Mouse (Mus musculus): ENCODE measurements around the gene Rpf2. TPM values are rescaled to one million over a fixed set of nuclear protein-coding genes. Genes with fewer than 3 reads are reported as not detected.

Gene Rpf2
- total and polyA plus RNA-seq, 3 experiments, result 78.2 to 174 (median 101) TPM

GRCm38 (mm10) chr10:40273938-40274337 lies 27.1 kb upstream of the Rpf2 start:
- Histone ChIP-seq H3K27me3 (replicated peaks) (no peaks in the 10 kb centered on the region), H3K9ac (ENCODE audit: insufficient read depth, low read depth) (no peak overlapping the region), H3K4me3 (replicated peaks in 1 of 3; ENCODE audit: low read depth in 2 of 3, low read length in 2 of 3, poor library complexity in 1 of 3) (no peak overlapping the region), H3K9me3 (replicated peaks; ENCODE audit: low read length) (no peaks in the 10 kb centered on the region), H3K79me2 (replicated peaks; ENCODE audit: control insufficient read depth, extremely low read depth, insufficient read depth, poor library complexity, severe bottlenecking) (no peaks in the 10 kb centered on the region), H3K4me1 (ENCODE audit: control insufficient read depth in 1 of 2, insufficient read depth in 2 of 2) (peaks cover 7 to 30% of the 10 kb centered on the region in 2 experiments; a peak in 3 of 4 replicates), H3K36me3 (replicated peaks in 1 of 2; ENCODE audit: control insufficient read depth in 1 of 2, insufficient read depth in 1 of 2, low read length in 1 of 2) (no peaks in the 10 kb centered on the region), H3K27ac (ENCODE audit: insufficient read depth, low read depth) (no peak overlapping the region), H3K4me2 (ENCODE audit: insufficient read depth, low read depth, poor library complexity, severe bottlenecking) (no peak overlapping the region)
- DNase-seq (ENCODE audit: extremely low read depth), result no peak
- dilution Hi-C loops (cut with MboI; ENCODE audit: extremely low pct_ligation_motif_present, extremely low pct_unique_long_range_greater_than_20kb, low sequenced_read_pairs), result no loop called here
- TF ChIP-seq TCF12 (IDR thresholded peaks at IDR 0.05; ENCODE audit: low read depth, low read length) (peak; percentile 23; the same call in 1 of the 2 replicates), SMC3 (IDR thresholded peaks at IDR 0.05; ENCODE audit: low read depth, low read length) (no peak), IRF4 (IDR thresholded peaks at IDR 0.05; ENCODE audit: low read depth, low read length) (0 out of 2 replicates have a peak, but pooled peaks have one; percentile 34)
- in situ Hi-C loops (cut with MboI; ENCODE audit: low pct_ligation_motif_present, low pct_unique_long_range_greater_than_20kb, low sequenced_read_pairs), result no loop called here

- no peaks in the 10 kb centered on the region for H3K36me3 ChIP-seq (replicated peaks in 1 of 2; ENCODE audit: control insufficient read depth in 1 of 2, insufficient read depth in 1 of 2, low read length in 1 of 2)
- DNase-seq (ENCODE audit: extremely low read depth), result no peak
- in situ Hi-C loops (cut with MboI; ENCODE audit: low pct_ligation_motif_present, low pct_unique_long_range_greater_than_20kb, low sequenced_read_pairs) (no loop called here), dilution Hi-C loops (cut with MboI; ENCODE audit: extremely low pct_ligation_motif_present, extremely low pct_unique_long_range_greater_than_20kb, low sequenced_read_pairs) (no loop called here)
- H3K4me3 ChIP-seq (replicated peaks in 1 of 3; ENCODE audit: low read depth in 2 of 3, low read length in 2 of 3, poor library complexity in 1 of 3), result no peak overlapping the region
- no peak overlapping the region for H3K27ac ChIP-seq (ENCODE audit: insufficient read depth, low read depth)
- H3K79me2 ChIP-seq (replicated peaks; ENCODE audit: control insufficient read depth, extremely low read depth, insufficient read depth, poor library complexity, severe bottlenecking), result no peaks in the 10 kb centered on the region
- peaks cover 7 to 19% of the 10 kb centered on the region in 2 experiments; a peak in 3 of 4 replicates for H3K4me1 ChIP-seq (ENCODE audit: control insufficient read depth in 1 of 2, insufficient read depth in 2 of 2)
- no peaks in the 10 kb centered on the region for H3K9me3 ChIP-seq (replicated peaks; ENCODE audit: low read length)
- no peak for TF ChIP-seq MAX (IDR thresholded peaks at IDR 0.05; ENCODE audit: low read length)
- no peak for TF ChIP-seq ELF1 (IDR thresholded peaks at IDR 0.05; ENCODE audit: low read depth, low read length)
- no peak for TF ChIP-seq POLR2AphosphoS2 (IDR thresholded peaks at IDR 0.05; ENCODE audit: low read depth, low read length)
- TF ChIP-seq TCF12 (IDR thresholded peaks at IDR 0.05; ENCODE audit: low read depth, low read length), result no peak
- TF ChIP-seq RAD21 (IDR thresholded peaks at IDR 0.05; ENCODE audit: low read depth, low read length), result no peak
- TF ChIP-seq KAT2A (IDR thresholded peaks at IDR 0.05; ENCODE audit: insufficient replicate concordance, low read length), result no peak
- H3K4me2 ChIP-seq (ENCODE audit: insufficient read depth, low read depth, poor library complexity, severe bottlenecking), result no peak overlapping the region
- no peaks in the 10 kb centered on the region for H3K27me3 ChIP-seq (replicated peaks)
- no peak overlapping the region for H3K9ac ChIP-seq (ENCODE audit: insufficient read depth, low read depth)
Observed at GRCm38 (mm10) chr10:40271216-40271615, 24.4 kb upstream of the Rpf2 start.

- Histone ChIP-seq H3K9me3 (replicated peaks; ENCODE audit: low read length) (no peaks in the 10 kb centered on the region), H3K4me3 (replicated peaks in 1 of 3; ENCODE audit: low read depth in 2 of 3, low read length in 2 of 3, poor library complexity in 1 of 3) (no peak overlapping the region), H3K27ac (ENCODE audit: insufficient read depth, low read depth) (no peak overlapping the region), H3K27me3 (replicated peaks) (no peaks in the 10 kb centered on the region), H3K4me1 (ENCODE audit: control insufficient read depth in 1 of 2, insufficient read depth in 2 of 2) (peaks cover 4 to 13% of the 10 kb centered on the region in 2 experiments; a peak in 3 of 4 replicates), H3K9ac (ENCODE audit: insufficient read depth, low read depth) (no peak overlapping the region), H3K36me3 (replicated peaks in 1 of 2; ENCODE audit: control insufficient read depth in 1 of 2, insufficient read depth in 1 of 2, low read length in 1 of 2) (no peaks in the 10 kb centered on the region), H3K4me2 (ENCODE audit: insufficient read depth, low read depth, poor library complexity, severe bottlenecking) (no peak overlapping the region), H3K79me2 (replicated peaks; ENCODE audit: control insufficient read depth, extremely low read depth, insufficient read depth, poor library complexity, severe bottlenecking) (no peaks in the 10 kb centered on the region)
- TF ChIP-seq NELFE (IDR thresholded peaks at IDR 0.05; ENCODE audit: low read depth, low read length) (no peak), POLR2A (IDR thresholded peaks at IDR 0.05; ENCODE audit: low read depth, low read length) (no peak), CTCF (conservative IDR thresholded peaks at IDR 0.05 in 1 of 2, IDR thresholded peaks at IDR 0.05 in 1 of 2; ENCODE audit: low read depth in 2 of 2, low read length in 2 of 2) (0 out of 4 replicates have a peak, but pooled peaks of 1 of the 2 experiments have one; percentile 7), JUND (conservative IDR thresholded peaks at IDR 0.05; ENCODE audit: low read depth, low read length) (no peak), MAX (IDR thresholded peaks at IDR 0.05; ENCODE audit: low read length) (no peak), RAD21 (IDR thresholded peaks at IDR 0.05; ENCODE audit: low read depth, low read length) (peak; percentile 13), UBTF (IDR thresholded peaks at IDR 0.05; ENCODE audit: low read depth, low read length) (no peak), USF2 (conservative IDR thresholded peaks at IDR 0.05; ENCODE audit: low read depth, low read length) (no peak), ZKSCAN1 (IDR thresholded peaks at IDR 0.05; ENCODE audit: borderline replicate concordance, low read depth, low read length) (no peak), KAT2A (IDR thresholded peaks at IDR 0.05; ENCODE audit: insufficient replicate concordance, low read length) (no peak)
- in situ Hi-C loops (cut with MboI; ENCODE audit: low pct_ligation_motif_present, low pct_unique_long_range_greater_than_20kb, low sequenced_read_pairs), result no loop called here
- no peak for DNase-seq (ENCODE audit: extremely low read depth)
- dilution Hi-C loops (cut with MboI; ENCODE audit: extremely low pct_ligation_motif_present, extremely low pct_unique_long_range_greater_than_20kb, low sequenced_read_pairs), result no loop called here
Observed at GRCm38 (mm10) chr10:40264920-40265319, 18.1 kb upstream of the Rpf2 start.
